ENCODE assay signal across 14 mouse cellular contexts in genomic region chr10:39280366-39281000, GRCm38 (mm10).
A peak's percentile ranks its signal among the peaks of the same experiment; 100 is the strongest.
DNase-seq lines count a peak whose midpoint lies in the region; ATAC-seq and TF ChIP-seq lines count a peak whose summit lies in the region.
"Had no signal": no experiment of that assay in that cellular context is flagged by ENCODE, and none has a peak within 500 bp of the region (broad histone marks: within the 10 kb centered on the region; RNA-seq: fewer than 3 reads in every experiment).

No protein-coding gene starts in this region.

- intact Hi-C loops in heart, postnatal 25 days (cut with DNase I): no loop called here

- no peaks in the 10 kb centered on the region for H3K27me3 ChIP-seq in spleen, adult 2 months (ENCODE audit: control insufficient read depth, insufficient read depth, low read length)
- H3K27me3 ChIP-seq: midbrain, embryonic 13.5 days had no signal

- 34% methylated on average over 14 of the region's 14 CpGs for WGBS in spleen, adult 2 months

- peak; percentile 97 for DNase-seq in heart, adult 11 months
- DNase-seq in heart, postnatal 25 days (ENCODE audit: low spot score): no peak
- DNase-seq in spleen, adult 2 months (ENCODE audit: low read depth in 1 of 2, low spot score in 2 of 2): peak; percentile 11 to 38
- no peak for DNase-seq in spleen, postnatal 14 days (ENCODE audit: low spot score in 2 of 2)
- DNase-seq in natural killer cell, adult 2 months (ENCODE audit: low spot score in 2 of 2): peak; percentile 35 to 44
- DNase-seq in right cerebral cortex, adult 2 months (ENCODE audit: low spot score in 2 of 2): no peak
- no peak for DNase-seq in lung, adult 18-20 months
- DNase-seq: kidney, adult 2 months; lung, postnatal 10 days; right cerebral cortex, postnatal 25 days had no signal

- peak; percentile 100 for ATAC-seq in granulocyte monocyte progenitor cell, adult 5-6 weeks (replicated peaks; ENCODE audit: poor library complexity, severe bottlenecking)
- ATAC-seq: midbrain, embryonic 13.5 days had no signal

- no peak for TF ChIP-seq CTCF in spleen, adult 2 months (IDR thresholded peaks at IDR 0.05; ENCODE audit: extremely low read depth, insufficient read depth, insufficient read length, insufficient replicate concordance)

- no peak for TF ChIP-seq POLR2A in spleen, adult 2 months (IDR thresholded peaks at IDR 0.05; ENCODE audit: low read depth, low read length)

- no peak overlapping the region for H3K27ac ChIP-seq in spleen, adult 2 months (ENCODE audit: insufficient read depth, low read length)
- H3K27ac ChIP-seq: heart, embryonic 13.5 days; midbrain, embryonic 13.5 days had no signal

- H3K4me3 ChIP-seq in spleen, adult 2 months (ENCODE audit: extremely low read depth, insufficient read depth, insufficient read length): no peak overlapping the region
- H3K4me3 ChIP-seq: erythroblast, embryonic 14.5 days; heart, embryonic 13.5 days; midbrain, embryonic 13.5 days had no signal

- H3K4me1 ChIP-seq in spleen, adult 2 months (ENCODE audit: control insufficient read depth, insufficient read depth, insufficient read length): peaks cover 10% of the 10 kb centered on the region; the same call in 1 of the 2 replicates
- H3K4me1 ChIP-seq: heart, embryonic 13.5 days; midbrain, embryonic 13.5 days had no signal

- no peaks in the 10 kb centered on the region for H3K36me3 ChIP-seq in spleen, adult 2 months (ENCODE audit: control insufficient read depth, insufficient read depth, low read length)
- H3K36me3 ChIP-seq: heart, embryonic 13.5 days; midbrain, embryonic 13.5 days had no signal

Comparison
In these comparisons a context has a peak if more than half of its experiments do, and no peak if none do; other contexts are left out.
1. DNase-seq: peak in heart, adult 11 months (single experiment), spleen, adult 2 months (2 of 2) and natural killer cell, adult 2 months (2 of 2); none in heart, postnatal 25 days (single experiment), spleen, postnatal 14 days (0 of 2), right cerebral cortex, adult 2 months (0 of 2) and lung, adult 18-20 months (0 of 2).